Mouse (Mus musculus) adrenal gland, postnatal 14 days (tissue): ENCODE results near the gene Psmd8. TPM values are rescaled to one million over a fixed set of nuclear protein-coding genes. Genes with fewer than 3 reads are reported as not detected.
A peak's percentile ranks its signal among the peaks of the same experiment; 100 is the strongest.
"Not testable (repeated sequence)": the region's sequence is repeated elsewhere in the genome, so short reads cannot be mapped to it uniquely, and the experiment has no call there.

Experiments used
- DNase-seq: peaks from one replicate; pipeline ENCODE4 v3.0.0; 2021; ENCODE audit warnings: mixed read lengths
- total RNA-seq: library from RNA; stranded (reverse); gene quantifications from 2 replicates; pipeline ENCODE4 v1.2.3, GENCODE M21; 2021

The Psmd8 gene
- total RNA-seq, 1 experiment from 2014 or later, result 212 TPM

DNA sequence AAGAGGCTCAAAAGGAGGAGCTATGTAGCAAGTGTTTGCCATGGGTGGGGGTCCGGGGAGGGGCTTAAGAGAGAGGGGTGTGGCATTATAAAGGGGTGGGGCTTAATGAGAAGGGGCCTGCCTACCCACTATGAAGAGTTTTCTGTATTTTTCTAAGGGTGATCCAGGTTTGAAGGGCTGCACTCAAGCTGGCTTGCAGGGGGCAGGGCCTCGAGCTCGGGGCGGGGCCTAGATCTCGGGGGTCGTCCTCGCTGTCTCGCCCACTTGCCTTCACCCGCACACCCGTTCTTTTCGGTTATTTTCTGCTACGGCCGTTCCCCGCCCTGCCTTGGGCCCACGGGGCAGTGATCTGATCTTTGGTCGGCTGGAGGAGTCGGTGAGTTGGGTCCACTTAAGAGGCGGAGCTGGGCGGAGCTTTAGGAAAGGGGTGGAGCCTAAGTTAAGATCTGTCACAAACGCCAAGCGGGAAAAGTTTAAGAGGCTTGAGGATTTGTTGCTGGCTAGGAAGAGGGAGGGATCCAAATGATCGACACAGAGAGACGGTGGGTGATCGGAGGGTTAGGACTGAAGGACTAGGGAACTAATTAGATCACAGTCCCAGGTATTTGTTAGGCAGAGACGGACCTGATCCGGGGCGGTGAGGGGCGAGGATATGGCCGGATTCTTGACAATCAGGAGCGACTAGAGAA, 10.3 kb downstream of the Psmd8 start, which contains the start of the genes Ggn and Spred3:
Ggn (plus strand) TSS at position 145 of the 689 bp plus-strand sequence.
Spred3 (minus strand) TSS at position 346 of the 689 bp plus-strand sequence.
- peak; percentile 88 for DNase-seq

DNA sequence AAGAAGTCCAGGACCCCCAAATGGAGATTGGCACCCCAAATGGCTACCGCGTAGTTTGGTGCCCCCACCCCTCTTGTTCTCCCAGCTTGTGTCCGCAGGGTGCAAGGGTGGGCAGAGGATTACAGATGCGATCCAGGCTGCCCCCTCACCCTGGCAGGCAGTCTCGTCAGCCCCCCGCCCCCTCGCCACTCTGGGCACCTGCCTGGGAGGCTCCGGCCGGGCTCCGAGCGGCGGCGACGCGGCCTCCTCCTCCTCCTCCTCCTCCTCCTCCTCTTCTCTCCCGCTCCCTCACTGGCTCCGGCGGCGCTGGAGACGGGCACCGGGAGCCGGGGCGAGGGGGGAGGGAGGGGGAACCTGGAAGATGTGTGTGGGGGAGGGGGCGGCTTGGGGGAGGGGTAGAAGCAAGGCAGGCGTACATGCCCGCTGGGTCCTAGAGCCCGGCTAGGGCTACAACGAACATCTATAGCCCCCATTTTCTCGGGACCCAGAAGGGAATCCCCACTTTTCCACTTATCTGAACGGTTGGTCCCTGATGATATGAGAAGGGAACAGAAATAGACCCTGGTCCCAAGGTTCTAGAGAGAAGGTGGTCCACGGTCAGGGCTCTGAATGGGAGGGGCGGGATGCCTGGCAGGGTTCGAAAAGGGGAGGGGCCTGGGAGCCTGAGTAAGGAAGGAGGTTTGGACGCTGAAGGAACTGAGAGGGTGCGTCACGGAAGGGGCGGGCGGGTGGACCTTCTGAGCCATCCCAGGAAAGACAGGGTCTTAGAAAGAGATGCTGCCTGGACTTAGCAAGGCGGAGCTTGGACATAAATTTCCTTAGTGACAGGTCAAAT, 11.1 kb downstream of the Psmd8 start:
- DNase-seq, result peak; percentile 89

DNA sequence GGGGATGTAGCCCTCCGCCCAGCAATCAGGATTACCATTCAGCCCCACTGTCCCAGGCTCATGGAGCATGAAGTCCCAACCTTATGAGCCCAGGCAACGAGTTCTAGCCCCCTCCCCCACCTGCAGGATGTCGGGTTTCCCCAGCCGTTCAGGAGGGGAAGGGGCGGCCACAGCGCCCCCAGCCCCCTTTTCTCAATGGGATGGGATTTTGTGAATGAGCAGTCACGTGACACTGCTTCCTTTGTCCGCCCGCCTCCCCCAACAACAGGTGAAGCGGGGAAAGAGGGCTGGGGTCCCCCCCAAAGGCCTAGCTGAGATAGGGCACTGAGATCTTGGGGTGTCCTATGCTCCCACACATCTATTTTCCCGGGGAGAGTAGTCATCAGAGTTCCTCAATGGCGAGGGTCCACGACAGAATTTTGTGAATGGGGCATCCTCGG, 11.7 kb downstream of the Psmd8 start:
- DNase-seq, result no peak

DNA sequence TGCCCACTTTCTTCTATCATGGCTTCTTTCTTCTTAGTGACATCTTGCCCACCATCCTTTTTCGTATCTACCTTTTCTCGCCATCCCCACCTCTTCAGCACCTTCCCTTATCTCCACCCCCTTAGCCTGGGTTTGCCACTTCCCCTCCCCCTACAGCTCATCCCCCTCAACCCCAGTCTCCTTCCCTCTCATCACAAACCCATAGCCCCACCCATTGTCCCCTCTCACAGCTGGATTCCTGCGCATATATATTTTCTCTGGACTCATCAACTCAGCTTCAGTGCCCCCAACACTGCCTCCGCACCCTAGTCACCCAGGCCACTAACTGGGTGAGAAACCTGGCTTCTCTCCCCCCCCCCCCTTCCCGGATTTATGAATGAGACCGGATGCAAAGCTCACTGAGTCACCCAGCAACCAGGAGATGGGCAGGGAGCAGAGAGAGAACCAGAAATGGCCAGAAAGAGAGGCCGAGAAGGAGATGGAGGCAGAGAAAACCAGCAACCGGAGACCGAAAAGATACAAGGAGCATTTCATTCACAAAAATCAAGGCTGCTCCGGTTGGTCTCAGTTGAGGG, 12.3 kb downstream of the Psmd8 start:
- DNase-seq, result no peak

DNA sequence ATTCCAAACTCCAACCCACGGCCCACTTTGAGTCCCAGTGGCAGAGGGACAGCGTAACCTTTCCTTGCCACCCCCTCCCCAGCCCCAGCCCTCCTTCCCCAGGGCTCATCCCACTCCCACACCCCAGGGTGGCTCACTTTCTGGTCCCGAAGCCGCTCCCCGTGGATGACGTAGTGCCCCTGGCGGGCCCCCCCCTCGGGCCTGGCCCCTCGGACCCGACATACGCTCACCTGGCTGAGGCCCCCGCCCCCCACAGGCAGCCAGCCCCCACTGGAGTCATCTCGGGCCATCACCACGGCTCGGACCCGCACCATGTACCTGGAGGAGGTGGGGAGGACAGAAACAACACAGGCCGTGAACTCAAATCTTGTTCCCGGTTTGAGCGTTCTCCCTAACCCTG, 12.8 kb downstream of the Psmd8 start:
- no peak for DNase-seq

DNA sequence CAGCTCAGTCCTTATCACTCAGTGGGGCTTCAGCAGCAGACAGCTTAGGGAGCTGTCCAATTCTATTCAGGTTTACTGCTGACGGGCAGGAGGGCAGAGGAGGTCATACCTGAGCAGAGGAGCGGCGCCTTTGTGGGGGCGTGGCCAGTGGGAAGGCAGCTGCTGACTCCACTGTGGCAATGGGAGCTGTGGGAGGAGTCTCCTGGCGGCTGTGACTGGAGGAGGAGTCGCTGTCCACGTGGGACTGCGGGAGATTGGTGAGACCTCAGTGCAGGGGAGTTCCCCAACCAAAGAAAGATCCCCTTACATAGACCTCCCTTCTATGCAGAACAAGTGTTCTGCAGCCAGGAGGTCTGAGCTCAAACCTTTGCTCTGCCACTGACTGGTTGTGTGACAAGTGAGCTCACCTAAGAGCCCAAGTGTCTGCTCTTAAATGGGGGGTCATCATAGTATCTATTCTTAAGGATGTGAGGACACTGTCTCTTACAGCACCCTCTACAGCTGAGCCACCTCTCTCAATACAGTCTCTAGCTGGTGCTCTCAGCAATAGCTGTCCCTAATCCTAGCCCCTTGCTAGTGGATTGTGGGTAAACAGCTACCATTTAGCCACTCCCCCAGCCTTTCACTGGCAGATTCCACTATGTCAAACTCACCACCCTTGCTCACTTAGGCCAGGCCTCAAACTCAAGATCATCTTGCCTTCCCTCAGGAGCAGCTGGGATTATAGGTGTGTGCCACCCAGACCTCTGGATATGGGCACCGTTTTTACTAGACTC, 17.6 kb downstream of the Psmd8 start:
- peak; percentile 57 for DNase-seq

DNA sequence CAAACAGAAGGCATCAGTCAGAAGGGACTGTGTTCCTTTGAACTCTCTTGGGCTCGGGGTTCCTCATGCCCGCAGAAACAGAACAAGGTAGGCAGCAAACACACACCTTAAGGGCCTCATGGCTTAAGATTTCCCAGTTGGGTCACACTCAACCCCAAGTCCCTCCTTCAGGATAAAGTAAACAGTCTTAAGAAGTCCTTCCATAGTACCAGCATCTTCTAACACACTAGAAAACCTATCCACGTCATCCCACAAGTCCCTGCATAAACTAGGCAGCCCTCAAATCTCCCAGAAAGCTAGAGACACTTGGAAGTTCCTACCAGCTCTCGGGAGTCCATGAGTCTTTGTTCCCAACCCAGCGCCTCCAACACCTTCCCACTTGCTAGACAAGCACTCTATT, 18.2 kb downstream of the Psmd8 start:
- DNase-seq, result no peak

DNA sequence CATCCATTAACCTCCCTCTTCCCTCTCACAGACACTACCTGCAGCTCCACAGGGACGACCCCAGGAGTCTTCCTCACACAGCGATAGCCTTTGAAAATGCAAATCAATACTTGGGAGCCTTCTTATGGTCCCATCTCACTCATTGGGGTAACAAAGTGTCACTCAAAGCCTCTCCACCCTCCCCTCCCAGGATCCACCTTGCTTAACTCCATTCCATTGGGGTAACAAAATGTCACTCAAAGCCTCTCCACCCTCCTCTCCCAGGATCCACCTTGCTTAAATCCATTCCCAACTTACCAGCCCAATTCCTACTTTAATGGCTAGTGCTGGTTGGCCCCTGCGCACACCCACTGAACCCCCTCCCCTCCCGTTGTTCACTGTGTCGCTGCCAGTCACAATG, 22.2 kb downstream of the Psmd8 start:
- DNase-seq, result no peak

DNA sequence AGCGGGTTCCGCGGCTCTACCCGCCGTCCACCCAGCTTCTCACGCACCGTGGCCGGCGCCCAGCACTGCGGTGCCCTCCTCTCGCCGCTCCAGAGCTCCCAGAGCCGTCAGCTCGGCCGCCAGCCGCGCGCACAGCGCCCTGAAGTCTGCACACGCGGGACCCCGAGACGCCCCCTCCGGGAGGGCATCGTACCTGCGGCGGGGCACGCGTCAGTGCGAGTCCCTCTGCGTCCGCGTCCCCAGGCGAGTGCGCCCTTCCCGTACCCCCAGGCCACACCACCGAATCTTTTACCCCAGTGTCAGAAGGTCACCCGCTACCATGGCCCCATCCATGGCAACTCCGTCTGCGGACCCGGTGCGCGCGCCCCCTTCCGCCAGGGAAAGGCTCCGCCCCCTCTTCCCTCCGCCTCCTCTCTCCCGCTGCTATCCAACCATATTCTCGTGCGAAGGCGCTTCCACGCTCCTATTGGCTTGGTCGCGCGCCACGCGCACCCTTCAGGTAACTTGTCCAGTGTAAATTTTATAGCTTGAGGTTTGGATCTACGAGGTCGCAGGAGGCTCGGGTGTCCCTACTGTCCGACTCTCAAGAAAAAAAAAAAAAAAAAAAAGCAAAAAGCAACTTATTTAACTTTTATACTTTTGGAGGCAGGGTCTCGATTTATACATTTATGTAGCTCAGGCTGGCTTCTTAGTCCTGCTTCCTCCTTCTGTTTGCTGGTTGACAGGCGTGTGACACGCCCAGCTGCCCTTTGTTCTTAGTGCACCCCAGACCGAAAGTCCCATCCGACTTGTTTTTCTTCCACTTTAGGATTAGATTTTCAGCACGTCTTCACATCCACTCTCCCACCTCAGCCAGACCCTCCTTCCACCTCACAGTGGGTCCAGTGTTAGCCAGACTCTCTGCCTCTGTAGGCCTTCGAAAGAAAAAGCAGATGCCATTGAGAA, 24.4 kb downstream of the Psmd8 start, which contains the start of gene Fam98c:
Fam98c (minus strand) TSS at position 397 of the 945 bp plus-strand sequence.
- peak; percentile 91 for DNase-seq

DNA sequence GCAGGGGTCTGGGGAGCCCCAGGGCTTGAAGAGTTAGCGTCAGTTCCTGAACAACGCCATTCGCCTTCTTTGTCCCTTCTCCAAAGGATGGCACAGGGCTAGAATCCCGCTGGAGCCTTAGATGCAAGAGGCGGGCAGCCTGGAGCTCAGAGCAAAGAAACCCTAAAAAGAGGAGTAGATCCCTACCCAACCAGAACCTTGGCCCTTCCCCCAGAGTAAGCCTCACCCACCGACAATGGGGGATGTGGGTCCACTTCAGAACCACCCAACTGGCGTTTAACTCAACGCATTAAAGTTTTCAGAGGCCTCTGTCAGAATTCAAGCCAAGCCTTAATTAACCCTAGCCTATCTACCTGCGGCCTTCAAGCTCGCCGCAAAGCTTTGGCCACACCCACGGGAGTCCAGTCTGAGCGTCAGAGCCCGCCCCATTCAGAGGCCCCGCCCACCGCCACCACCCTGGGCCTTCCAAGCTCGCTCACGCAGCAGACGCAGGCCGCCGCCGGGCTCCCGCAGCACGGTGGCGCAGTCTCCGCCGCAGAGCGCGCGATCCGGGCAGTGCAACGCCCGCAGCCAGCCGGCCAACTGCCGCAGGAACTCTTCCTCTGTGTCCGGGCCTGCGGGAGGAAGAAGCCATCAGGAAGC, 25.2 kb downstream of the Psmd8 start:
- peak; percentile 95 for DNase-seq

DNA sequence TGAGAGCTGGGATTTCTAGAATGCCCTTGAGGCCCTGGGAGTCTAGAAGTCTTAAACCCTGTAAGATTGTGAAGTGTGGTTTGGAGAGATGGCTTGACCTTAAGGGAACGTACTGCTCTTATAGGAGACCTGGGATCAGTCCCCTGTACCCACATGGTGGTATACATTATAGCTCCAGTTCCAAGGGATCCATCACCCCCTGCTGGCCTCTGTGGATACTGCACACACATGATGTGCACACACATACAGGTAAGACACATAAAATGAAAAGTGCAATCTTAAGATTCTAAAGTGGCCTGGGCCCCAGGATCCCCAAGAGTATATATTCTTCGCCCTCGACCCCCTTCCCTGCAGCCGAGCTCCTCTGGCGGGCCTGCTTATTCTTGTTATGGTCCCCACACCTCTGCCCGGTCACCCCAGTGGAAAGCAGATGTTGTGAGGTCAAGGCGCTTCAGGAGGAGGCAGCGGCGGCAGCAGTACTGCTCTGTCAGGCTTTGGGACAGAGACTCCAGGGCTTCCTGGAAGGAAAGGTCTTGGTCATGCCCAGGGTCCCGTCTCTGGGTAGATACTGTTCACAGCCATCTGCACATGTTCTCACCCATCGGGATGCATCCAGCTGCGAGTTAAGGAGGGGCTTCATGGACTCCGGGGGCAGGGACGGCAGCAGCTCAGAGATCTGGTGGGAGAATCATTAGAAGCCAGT, 26.3 kb downstream of the Psmd8 start:
- no peak for DNase-seq

DNA sequence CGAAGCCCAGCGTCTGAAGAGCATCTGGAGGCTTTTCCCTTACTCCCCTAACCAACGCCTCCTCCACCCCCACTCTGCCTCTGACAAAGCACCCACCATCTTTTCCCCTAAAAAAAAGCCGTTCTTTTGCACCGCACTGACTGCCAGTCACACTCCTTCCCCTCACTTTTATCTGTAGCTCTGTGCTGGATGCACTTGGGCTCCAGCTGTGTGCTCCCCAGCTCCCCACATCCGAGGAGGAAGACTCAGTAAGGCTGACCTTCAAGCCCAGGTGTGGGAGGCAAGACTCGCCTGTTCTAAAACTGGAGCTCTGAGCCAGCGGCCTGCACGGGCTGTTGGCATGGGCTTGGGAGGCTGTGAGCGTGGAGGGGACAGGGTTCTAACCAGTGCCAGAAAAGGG, 29.0 kb downstream of the Psmd8 start:
- DNase-seq, result no peak

DNA sequence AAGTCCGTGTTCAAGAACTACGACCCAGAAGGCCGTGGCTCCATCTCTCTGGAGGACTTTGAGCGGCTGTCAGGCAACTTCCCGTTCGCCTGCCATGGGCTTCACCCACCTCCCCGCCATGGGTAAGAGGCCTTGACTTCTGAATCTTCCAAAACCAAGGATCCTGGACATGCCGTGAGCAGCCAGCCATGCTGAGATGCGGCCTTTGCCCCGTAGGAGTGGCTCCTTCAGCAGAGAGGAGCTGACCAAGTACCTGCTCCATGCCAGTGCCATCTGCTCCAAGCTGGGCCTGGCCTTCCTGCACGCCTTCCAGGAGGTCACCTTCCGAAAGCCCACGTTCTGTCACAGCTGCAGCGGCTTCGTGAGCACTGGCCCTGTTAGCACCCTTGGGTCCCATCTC, 31.7 kb downstream of the Psmd8 start:
- DNase-seq, result no peak

DNA sequence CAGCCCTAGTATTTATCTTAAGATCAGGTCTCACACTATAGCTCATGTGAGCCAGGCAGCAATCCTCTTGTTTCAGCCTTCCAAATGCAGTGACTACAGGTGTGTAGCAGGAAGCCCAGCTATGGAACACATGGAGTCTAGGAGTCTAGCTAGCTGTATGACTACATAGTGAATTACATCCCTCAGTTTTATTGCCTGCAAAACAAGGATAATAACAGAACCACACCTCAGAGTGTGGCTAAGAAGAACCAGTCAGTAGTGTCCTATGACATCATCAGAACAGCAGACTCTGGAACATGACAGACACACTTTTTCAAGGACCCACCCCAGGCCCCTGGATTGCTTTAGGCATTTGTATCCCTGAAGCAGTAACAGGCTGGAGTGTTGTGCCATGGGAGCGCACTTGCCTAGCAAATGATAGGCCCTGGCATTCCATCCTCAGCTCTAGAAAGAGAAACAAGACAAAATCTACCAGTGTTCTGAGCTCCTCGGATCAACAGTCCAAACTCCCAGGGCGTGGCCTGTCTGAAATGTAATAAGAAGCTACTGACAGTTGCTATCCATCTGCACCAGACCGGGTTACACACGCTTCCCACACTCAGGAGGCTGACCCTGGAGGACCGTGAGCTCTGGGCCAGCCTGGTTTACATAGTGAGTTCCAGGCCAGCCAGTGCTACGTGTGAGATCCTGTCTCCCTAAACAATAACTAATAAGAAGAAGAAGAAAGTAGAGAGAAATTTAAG, 33.7 kb downstream of the Psmd8 start:
- no peak for DNase-seq

DNA sequence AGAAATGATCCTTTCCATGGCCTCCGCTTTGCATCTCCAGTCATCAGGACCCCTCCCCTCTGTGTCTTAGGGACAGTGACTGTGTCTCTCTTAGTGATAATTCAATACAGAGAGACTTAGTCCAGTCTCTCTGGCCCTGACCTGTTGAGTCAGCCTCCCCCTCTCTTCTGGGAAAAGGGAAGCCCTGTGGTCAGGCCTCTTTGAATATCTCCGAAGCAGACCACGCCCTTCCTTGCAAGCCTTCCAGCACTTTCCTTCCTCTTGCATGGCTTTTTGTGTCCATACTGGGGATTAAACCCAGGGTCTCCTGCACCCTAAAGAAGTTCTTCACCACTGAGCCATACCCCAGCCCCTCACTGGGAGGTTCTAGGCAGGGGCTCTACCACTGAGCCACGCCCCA, 36.5 kb downstream of the Psmd8 start:
- DNase-seq, result no peak

DNA sequence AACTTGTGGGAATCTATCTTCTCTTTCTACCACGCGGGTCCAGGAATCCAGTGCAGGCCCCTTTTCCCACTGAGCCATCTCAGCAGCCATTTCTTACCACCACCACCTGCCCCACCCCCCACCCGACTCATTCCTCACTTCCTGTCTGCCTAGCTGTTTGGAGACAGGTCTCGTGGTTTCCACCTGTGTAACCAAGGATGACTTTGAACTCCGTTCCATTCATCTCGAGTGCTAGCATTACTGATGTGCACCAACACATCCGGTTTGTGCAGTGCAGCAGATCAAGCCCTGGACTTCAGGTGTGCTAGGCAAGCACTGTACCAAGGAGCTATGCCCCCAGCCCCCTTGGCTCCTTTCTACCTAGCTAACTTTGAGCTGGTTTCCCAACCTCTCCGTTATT, 39.1 kb downstream of the Psmd8 start:
- no peak for DNase-seq

DNA sequence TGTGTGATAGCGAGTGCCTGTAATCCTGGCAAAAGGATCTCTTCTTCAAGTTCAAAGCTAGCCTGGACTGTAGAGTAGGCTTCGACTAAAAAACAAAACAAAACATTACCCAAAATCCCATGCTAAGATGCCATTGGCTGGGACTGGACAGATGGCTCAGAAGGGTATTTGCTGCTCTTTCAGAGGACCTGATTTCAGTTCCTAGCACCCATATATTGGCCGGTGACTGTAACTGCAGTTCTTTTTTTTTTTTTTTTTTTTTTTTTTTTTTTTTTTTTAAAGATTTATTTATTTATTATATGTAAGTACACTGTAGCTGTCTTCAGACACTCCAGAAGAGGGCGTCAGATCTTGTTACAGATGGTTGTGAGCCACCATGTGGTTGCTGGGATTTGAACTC, 41.3 kb downstream of the Psmd8 start:
- not testable (repeated sequence) for DNase-seq

DNA sequence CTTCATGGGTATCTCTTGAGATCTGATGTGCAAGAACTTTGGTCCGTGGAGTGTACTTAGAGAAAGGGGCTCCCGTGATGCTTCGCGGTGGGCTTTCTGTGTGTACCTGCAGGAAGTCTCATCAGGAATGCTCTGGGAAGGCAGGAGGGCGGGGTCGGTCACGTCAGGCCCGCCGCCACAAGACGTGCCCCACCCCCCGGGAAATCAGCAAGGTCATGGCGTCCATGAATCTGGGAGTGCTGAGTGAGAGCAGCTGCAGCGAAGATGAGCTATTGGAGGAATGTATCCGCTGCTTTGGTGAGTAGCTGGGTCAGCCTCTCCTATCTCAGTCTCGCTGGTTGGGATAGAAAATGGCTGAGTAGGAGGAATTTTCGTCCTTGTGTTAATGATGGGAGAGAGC, 43.1 kb downstream of the Psmd8 start:
- DNase-seq, result peak; percentile 36
